Mouse (Mus musculus): ENCODE measurements at regions not wholly inside any gene's neighbourhood (a gene's known extent, or its start where the extent isn't known, plus 50 kb on each side); places are given as distances from the start of the nearest gene placed in this dataset.

DNA sequence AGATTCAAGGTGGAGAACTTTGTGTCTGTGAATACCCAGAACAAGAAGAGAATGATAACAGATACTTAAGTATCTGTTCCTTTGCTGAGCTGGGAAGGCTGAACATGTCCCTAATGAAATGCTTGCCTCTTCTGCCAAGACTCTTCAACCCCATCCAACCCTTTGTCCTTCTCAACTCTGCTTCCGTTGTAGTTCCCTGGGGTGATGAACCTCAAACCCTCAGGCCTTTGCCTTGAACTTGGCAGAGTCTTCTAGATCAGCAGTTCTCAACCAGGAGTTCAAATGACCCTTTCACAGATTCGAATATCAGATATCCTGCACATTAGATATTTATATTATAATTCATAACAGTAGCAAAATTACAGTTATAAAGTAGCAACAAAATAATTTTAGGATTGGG, 192.5 kb upstream of the Tbx3 start:
- Histone ChIP-seq H3K9me3 (replicated peaks; ENCODE audit: control insufficient read depth, low read length) (no peaks in the 10 kb centered on the region), H3K36me3 (ENCODE audit: control insufficient read depth, insufficient read depth) (no peaks in the 10 kb centered on the region), H3K9ac (ENCODE audit: low read length) (no peak overlapping the region), H3K4me2 (ENCODE audit: low read depth, low read length) (no peak overlapping the region), H3K27ac (ENCODE audit: low read length) (no peak overlapping the region), H3K4me3 (ENCODE audit: low read length) (no peak overlapping the region), H3K27me3 (ENCODE audit: control insufficient read depth, insufficient read depth, low read length) (peaks cover 3% of the 10 kb centered on the region), H3K4me1 (ENCODE audit: control insufficient read depth, insufficient read depth, low read length) (no peaks in the 10 kb centered on the region)
- 75% methylated on average over 2 of the region's 2 CpGs for WGBS
- no peak for ATAC-seq (replicated peaks; ENCODE audit: extremely low read depth, insufficient read depth, low FRiP score)

DNA sequence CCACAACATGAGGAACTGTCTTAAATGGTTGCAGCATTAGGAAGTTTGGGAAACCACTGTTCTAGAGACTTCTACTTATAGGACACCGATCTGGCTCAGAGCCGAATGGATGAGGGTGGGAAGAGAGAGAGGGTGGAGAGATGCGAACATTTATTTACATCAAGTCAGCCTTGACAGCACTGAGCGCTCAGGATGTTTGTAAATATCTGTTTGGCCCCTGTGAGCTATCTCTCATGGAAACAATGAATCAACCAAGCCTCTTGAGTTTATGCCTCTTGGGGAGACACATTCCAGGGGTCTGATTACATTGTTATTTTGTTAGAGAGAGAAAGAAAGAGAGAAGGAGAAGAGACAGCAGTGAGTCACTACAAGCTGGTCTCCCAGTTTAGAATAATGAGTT, 192.1 kb upstream of the Tbx3 start:
- 70% methylated on average over 4 of the region's 4 CpGs for WGBS
- Histone ChIP-seq H3K9ac (ENCODE audit: low read length) (no peak overlapping the region), H3K9me3 (replicated peaks; ENCODE audit: control insufficient read depth, low read length) (no peaks in the 10 kb centered on the region), H3K4me1 (ENCODE audit: control insufficient read depth, insufficient read depth, low read length) (no peaks in the 10 kb centered on the region), H3K27me3 (ENCODE audit: control insufficient read depth, insufficient read depth, low read length) (peaks cover 3% of the 10 kb centered on the region), H3K27ac (ENCODE audit: low read length) (no peak overlapping the region), H3K4me3 (ENCODE audit: low read length) (no peak overlapping the region), H3K4me2 (ENCODE audit: low read depth, low read length) (no peak overlapping the region), H3K36me3 (ENCODE audit: control insufficient read depth, insufficient read depth) (no peaks in the 10 kb centered on the region)
- no peak for ATAC-seq (replicated peaks; ENCODE audit: extremely low read depth, insufficient read depth, low FRiP score)

DNA sequence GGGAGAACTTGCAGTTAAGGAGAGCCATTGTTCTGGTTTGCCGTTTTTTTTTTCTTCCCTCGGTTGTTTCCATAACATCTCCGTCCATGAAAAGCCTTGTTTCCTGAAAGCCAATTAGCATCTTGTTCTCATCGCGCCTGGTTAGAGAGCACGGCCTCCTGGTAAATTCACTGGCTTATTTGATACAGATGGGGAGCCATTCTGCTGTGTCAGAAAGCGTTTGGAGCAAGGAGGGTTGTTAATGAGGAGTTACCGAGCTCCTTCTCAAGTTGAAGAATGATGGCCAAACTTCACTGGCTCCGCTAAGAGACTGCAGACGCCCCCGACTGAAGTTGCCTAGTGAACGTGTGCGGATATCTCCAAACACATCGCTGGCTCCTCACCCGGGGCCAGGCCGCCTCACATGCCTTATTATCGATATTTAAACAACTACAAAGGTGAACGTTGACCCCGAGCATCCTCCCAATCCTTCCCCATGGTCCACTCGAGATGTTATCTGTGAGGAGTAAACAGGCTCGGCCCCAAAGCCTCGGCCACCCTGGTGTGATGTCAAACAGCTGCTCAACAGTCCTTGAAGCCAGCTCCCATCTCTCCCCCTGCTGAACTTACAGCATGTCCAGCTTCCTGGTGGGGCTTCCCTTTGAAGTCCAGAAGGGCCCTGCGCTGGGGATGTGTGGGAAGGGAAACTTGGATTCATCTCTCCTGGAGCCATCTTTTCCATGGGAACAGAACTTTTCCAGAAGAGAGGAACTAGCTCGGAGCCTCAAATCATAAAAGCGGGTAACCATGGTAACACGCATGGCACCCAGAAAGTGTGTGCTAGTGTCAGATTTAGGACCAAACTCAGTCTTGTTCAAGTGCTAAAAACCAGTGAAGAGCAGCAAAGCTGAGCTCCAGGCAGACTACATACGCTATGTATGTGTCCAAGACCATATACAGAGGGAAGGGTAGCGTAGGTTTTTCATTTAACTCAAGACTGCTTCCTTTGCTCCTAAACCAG, 190.0 kb upstream of the Tbx3 start:
- no peak overlapping the region for H3K27ac ChIP-seq (ENCODE audit: low read length)

DNA sequence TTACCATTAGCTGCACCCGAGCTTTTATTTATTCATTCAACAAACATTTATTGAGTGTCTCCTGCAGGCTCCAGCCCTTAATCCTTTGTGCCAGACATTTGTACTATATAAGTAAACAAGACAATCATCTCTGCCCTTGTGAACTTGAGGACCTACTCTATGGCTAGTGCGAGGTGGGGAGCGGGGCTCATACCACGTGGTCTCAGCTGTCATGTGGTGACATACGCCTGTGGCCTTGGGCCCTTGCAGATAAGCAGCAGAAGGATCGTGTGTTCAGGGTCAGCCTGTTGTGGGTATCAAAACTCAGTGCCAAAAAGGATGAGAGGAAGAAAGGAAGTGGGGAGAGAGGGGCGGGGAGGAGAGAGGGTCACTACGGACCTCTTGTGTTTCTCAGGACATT, 186.8 kb upstream of the Tbx3 start:
- Histone ChIP-seq H3K9me3 (replicated peaks; ENCODE audit: control insufficient read depth, low read length) (peaks cover 4% of the 10 kb centered on the region), H3K27me3 (ENCODE audit: control insufficient read depth, insufficient read depth, low read length) (peaks cover 3% of the 10 kb centered on the region), H3K4me3 (ENCODE audit: low read length) (no peak overlapping the region), H3K36me3 (ENCODE audit: control insufficient read depth, insufficient read depth) (no peaks in the 10 kb centered on the region), H3K9ac (ENCODE audit: low read length) (no peak overlapping the region), H3K4me2 (ENCODE audit: low read depth, low read length) (no peak overlapping the region), H3K4me1 (ENCODE audit: control insufficient read depth, insufficient read depth, low read length) (no peaks in the 10 kb centered on the region), H3K27ac (ENCODE audit: low read length) (no peak overlapping the region)
- 64% methylated on average over 8 of the region's 8 CpGs for WGBS
- ATAC-seq (replicated peaks; ENCODE audit: extremely low read depth, insufficient read depth, low FRiP score): no peak

More for the DNA sequence above, 190.0 kb upstream of the Tbx3 start:
- H3K9me3 ChIP-seq (replicated peaks; ENCODE audit: control insufficient read depth, low read length): no peaks in the 10 kb centered on the region
- WGBS: 39% methylated on average over 28 of the region's 28 CpGs
- no peaks in the 10 kb centered on the region for H3K36me3 ChIP-seq (ENCODE audit: control insufficient read depth, insufficient read depth)
- H3K4me2 ChIP-seq (ENCODE audit: low read depth, low read length): no peak overlapping the region
- no peak for ATAC-seq (replicated peaks; ENCODE audit: extremely low read depth, insufficient read depth, low FRiP score)
- peaks cover 3% of the 10 kb centered on the region for H3K27me3 ChIP-seq (ENCODE audit: control insufficient read depth, insufficient read depth, low read length)
- H3K4me1 ChIP-seq (ENCODE audit: control insufficient read depth, insufficient read depth, low read length): no peaks in the 10 kb centered on the region
- no peak overlapping the region for H3K4me3 ChIP-seq (ENCODE audit: low read length)
- H3K9ac ChIP-seq (ENCODE audit: low read length): no peak overlapping the region

DNA sequence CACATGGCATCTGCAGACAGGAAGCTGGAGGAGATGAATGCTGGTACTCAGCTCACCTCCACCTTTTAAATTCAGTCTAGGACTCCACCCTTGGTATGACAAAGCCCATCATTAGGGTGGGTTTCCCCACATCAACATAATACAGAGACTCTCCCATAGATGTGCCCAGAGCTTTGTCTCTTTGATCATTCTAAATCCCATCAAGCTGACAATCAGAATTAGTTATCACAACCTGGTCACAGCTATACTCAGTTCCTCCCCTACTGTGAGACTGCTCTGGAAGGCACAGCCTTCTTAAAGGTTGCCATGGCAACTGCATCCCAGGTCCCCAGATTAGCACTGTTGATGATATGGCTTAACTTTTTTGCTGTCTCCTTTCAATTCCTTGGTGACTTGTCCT, 184.3 kb upstream of the Tbx3 start:
- Histone ChIP-seq H3K9me3 (replicated peaks; ENCODE audit: control insufficient read depth, low read length) (peaks cover 4% of the 10 kb centered on the region), H3K27ac (ENCODE audit: low read length) (no peak overlapping the region), H3K36me3 (ENCODE audit: control insufficient read depth, insufficient read depth) (no peaks in the 10 kb centered on the region), H3K4me3 (ENCODE audit: low read length) (no peak overlapping the region), H3K4me1 (ENCODE audit: control insufficient read depth, insufficient read depth, low read length) (no peaks in the 10 kb centered on the region), H3K9ac (ENCODE audit: low read length) (no peak overlapping the region), H3K4me2 (ENCODE audit: low read depth, low read length) (no peak overlapping the region), H3K27me3 (ENCODE audit: control insufficient read depth, insufficient read depth, low read length) (no peaks in the 10 kb centered on the region; the same call in 1 of the 2 replicates)
- ATAC-seq (replicated peaks; ENCODE audit: extremely low read depth, insufficient read depth, low FRiP score): no peak

DNA sequence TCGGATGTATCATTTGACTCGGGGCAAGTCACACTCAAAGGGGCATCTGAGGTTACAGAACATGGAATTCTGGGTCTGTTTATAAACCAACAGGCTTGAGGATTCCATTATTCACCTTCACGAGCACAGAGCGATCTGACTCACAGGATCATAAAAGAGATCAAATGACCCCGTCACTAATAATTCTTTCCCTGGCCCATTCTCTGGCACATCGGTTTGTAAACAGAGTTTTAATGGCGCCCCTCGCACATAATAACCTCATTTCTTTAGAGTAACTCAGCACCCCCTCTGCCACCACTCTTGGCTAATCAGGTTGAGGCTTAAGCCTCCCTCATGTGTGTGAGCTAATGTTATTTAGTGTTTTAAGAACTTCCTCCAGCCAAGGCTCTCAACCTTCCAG, 183.3 kb upstream of the Tbx3 start:
- Histone ChIP-seq H3K4me1 (ENCODE audit: control insufficient read depth, insufficient read depth, low read length) (no peaks in the 10 kb centered on the region), H3K9me3 (replicated peaks; ENCODE audit: control insufficient read depth, low read length) (peaks cover 4% of the 10 kb centered on the region), H3K27me3 (ENCODE audit: control insufficient read depth, insufficient read depth, low read length) (no peaks in the 10 kb centered on the region; the same call in none of the 2 replicates), H3K4me3 (ENCODE audit: low read length) (no peak overlapping the region), H3K4me2 (ENCODE audit: low read depth, low read length) (no peak overlapping the region), H3K9ac (ENCODE audit: low read length) (no peak overlapping the region), H3K27ac (ENCODE audit: low read length) (no peak overlapping the region), H3K36me3 (ENCODE audit: control insufficient read depth, insufficient read depth) (no peaks in the 10 kb centered on the region)
- 82% methylated on average over 8 of the region's 8 CpGs for WGBS
- no peak for ATAC-seq (replicated peaks; ENCODE audit: extremely low read depth, insufficient read depth, low FRiP score)

DNA sequence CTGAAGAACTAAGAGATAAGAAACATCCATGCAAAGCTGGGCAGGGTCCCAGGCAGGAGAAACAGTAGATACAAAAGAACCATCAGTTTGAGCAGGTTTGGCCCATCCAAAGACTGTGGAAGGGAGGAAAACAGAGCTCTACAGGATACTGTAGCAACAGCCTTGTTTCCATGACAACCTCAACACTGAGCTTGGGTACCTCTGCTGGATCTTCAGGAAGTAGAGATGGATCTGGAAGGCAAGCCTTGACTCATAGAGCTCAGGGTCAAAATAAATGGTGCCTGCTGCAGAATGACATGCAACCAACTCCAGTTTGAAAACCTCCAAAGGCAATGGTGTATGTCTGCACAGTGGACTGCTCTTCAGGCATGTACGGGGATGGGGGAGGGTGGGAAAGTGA, 173.0 kb upstream of the Tbx3 start:
- H3K27ac ChIP-seq (ENCODE audit: low read length): no peak overlapping the region
- 79% methylated on average over 1 of the region's 1 CpGs for WGBS
- no peak overlapping the region for H3K9ac ChIP-seq (ENCODE audit: low read length)
- ATAC-seq (replicated peaks; ENCODE audit: extremely low read depth, insufficient read depth, low FRiP score): no peak
- no peak overlapping the region for H3K4me2 ChIP-seq (ENCODE audit: low read depth, low read length)
- no peaks in the 10 kb centered on the region for H3K36me3 ChIP-seq (ENCODE audit: control insufficient read depth, insufficient read depth)
- H3K4me3 ChIP-seq (ENCODE audit: low read length): no peak overlapping the region
- H3K27me3 ChIP-seq (ENCODE audit: control insufficient read depth, insufficient read depth, low read length): peaks cover 6% of the 10 kb centered on the region; the same call in 1 of the 2 replicates
- H3K9me3 ChIP-seq (replicated peaks; ENCODE audit: control insufficient read depth, low read length): no peaks in the 10 kb centered on the region
- H3K4me1 ChIP-seq (ENCODE audit: control insufficient read depth, insufficient read depth, low read length): no peaks in the 10 kb centered on the region

DNA sequence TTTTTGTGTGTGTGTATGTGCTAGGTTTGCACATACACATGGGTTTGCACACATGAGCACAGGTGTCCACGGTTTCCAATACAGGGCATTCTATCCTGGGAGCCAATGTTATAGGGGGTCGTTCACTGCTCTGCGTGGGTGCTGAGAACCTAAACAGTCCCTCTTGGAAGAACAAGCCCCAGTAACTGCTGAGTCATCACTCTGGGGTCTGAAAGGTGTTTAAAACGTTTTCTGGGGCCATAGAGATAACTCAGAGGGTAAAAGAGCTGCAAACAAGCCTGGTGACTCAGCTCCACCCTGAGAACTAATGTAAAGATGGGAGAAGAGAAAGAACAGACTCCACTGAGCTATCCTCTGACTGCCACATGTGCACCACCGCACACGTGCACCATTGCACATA, 172.0 kb upstream of the Tbx3 start:
- ATAC-seq (replicated peaks; ENCODE audit: extremely low read depth, insufficient read depth, low FRiP score): no peak
- no peaks in the 10 kb centered on the region for H3K9me3 ChIP-seq (replicated peaks; ENCODE audit: control insufficient read depth, low read length)
- WGBS: 68% methylated on average over 6 of the region's 6 CpGs

DNA sequence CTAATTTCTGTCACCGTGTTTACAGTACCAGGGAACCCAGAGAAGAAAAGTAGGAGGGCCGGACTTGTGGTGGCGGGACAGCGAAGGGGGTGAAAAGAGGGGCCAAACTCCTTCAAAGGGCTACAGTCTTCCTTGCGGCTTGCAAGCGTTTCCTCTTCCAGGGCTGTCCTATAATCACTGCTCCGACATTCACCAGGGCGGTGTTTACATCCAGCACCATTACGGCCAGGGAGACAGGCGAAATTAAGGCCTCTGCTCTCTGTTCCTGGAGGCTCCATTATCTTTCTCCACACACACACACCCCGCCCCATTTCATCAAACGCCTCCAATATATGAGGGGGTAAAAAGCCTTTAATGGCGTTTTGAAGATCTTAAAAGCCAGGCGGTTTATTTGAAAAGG, 162.8 kb upstream of the Tbx3 start:
- Histone ChIP-seq H3K27ac (ENCODE audit: low read length) (no peak overlapping the region), H3K9ac (ENCODE audit: low read length) (no peak overlapping the region)

More for the DNA sequence above, 172.0 kb upstream of the Tbx3 start:
- Histone ChIP-seq H3K27me3 (ENCODE audit: control insufficient read depth, insufficient read depth, low read length) (peaks cover 6% of the 10 kb centered on the region; the same call in 1 of the 2 replicates), H3K27ac (ENCODE audit: low read length) (no peak overlapping the region), H3K4me1 (ENCODE audit: control insufficient read depth, insufficient read depth, low read length) (no peaks in the 10 kb centered on the region), H3K9ac (ENCODE audit: low read length) (no peak overlapping the region), H3K36me3 (ENCODE audit: control insufficient read depth, insufficient read depth) (no peaks in the 10 kb centered on the region), H3K4me3 (ENCODE audit: low read length) (no peak overlapping the region), H3K4me2 (ENCODE audit: low read depth, low read length) (no peak overlapping the region)

More for the DNA sequence above, 162.8 kb upstream of the Tbx3 start:
- 0 out of 2 replicates have a peak, but pooled peaks cover 2% of the 10 kb centered on the region for H3K27me3 ChIP-seq (ENCODE audit: control insufficient read depth, insufficient read depth, low read length)
- 63% methylated on average over 14 of the region's 14 CpGs for WGBS
- ATAC-seq (replicated peaks; ENCODE audit: extremely low read depth, insufficient read depth, low FRiP score): no peak
- H3K4me2 ChIP-seq (ENCODE audit: low read depth, low read length): no peak overlapping the region
- no peaks in the 10 kb centered on the region; the same call in 1 of the 2 replicates for H3K9me3 ChIP-seq (replicated peaks; ENCODE audit: control insufficient read depth, low read length)
- H3K4me3 ChIP-seq (ENCODE audit: low read length): no peak overlapping the region
- H3K4me1 ChIP-seq (ENCODE audit: control insufficient read depth, insufficient read depth, low read length): no peaks in the 10 kb centered on the region
- H3K36me3 ChIP-seq (ENCODE audit: control insufficient read depth, insufficient read depth): no peaks in the 10 kb centered on the region

Measured in heart, embryonic 16.5 days (tissue).